Mouse (Mus musculus) heart, embryonic 11.5 days (tissue): ENCODE data around the gene Zfp385b. TPM values are rescaled to one million over a fixed set of nuclear protein-coding genes. Genes with fewer than 3 reads are reported as not detected.

ENCODE experiments used
- ATAC-seq: fragments of 200-750 bp; cut with Nextera tagmentation; replicated peaks from 2 replicates; pipeline ENCODE4 v1.8.0; 2017; ENCODE audit warnings: moderate library complexity; ENCODE audit not compliant: insufficient number of reproducible peaks, low FRiP score, low TSS enrichment
- H3K27ac ChIP-seq: fragments of 300-500 bp; sonication (generic); 2 replicates; pipeline ENCODE4 v1.5.1; 2014; ENCODE audit warnings: mild to moderate bottlenecking, low read depth, low read length
- H3K27me3 ChIP-seq: fragments of 300-500 bp; sonication (generic); 2 replicates; pipeline ENCODE4 v1.6.1; 2014; ENCODE audit warnings: mild to moderate bottlenecking, low read length, mixed read lengths; ENCODE audit not compliant: control insufficient read depth, insufficient read depth
- H3K36me3 ChIP-seq: fragments of 300-500 bp; sonication (generic); 2 replicates; pipeline ENCODE4 v1.6.1; 2014; ENCODE audit warnings: mild to moderate bottlenecking, low read length, moderate library complexity, mixed read lengths; ENCODE audit not compliant: control insufficient read depth, insufficient read depth
- H3K4me1 ChIP-seq: fragments of 300-500 bp; sonication (generic); 2 replicates; pipeline ENCODE4 v1.6.1; 2014; ENCODE audit warnings: low read length; ENCODE audit not compliant: control insufficient read depth, insufficient read depth
- H3K4me2 ChIP-seq: fragments of 300-500 bp; sonication (generic); 2 replicates; pipeline ENCODE4 v1.6.1; 2014; ENCODE audit warnings: mild to moderate bottlenecking, moderate library complexity
- H3K4me3 ChIP-seq: fragments of 300-500 bp; sonication (generic); 2 replicates; pipeline ENCODE4 v1.5.1; 2014; ENCODE audit warnings: low read depth, low read length
- H3K9ac ChIP-seq: fragments of 300-500 bp; sonication (generic); 2 replicates; pipeline ENCODE4 v1.6.1; 2014; ENCODE audit warnings: mild to moderate bottlenecking, low read depth, low read length, moderate library complexity
- H3K9me3 ChIP-seq: fragments of 300-500 bp; sonication (generic); replicated peaks from 2 replicates; pipeline ENCODE4 v1.6.1; 2016; ENCODE audit warnings: low read length; ENCODE audit not compliant: control insufficient read depth
- WGBS: fragments of 180-500 bp; shearing (Covaris S2); extraction: QIAGEN DNeasy Blood & Tissue Kit; methylation state at CpG from one replicate; pipeline ENCODE4 v1.1.7; 2014; ENCODE audit not compliant: insufficient replicate concordance; 5-methylcytosine and 5-hydroxymethylcytosine counted together
- polyA plus RNA-seq: library from polyadenylated mRNA; unstranded; fragments of >200 nt; fragmentation: Nextera tagmentation; extraction: Ambion mirVana; gene quantifications from 2 replicates; pipeline ENCODE4 v1.2.1, GENCODE M21; 2014

Gene Zfp385b
- polyA plus RNA-seq: 3.2 and 3.8 TPM in 2 replicates

DNA sequence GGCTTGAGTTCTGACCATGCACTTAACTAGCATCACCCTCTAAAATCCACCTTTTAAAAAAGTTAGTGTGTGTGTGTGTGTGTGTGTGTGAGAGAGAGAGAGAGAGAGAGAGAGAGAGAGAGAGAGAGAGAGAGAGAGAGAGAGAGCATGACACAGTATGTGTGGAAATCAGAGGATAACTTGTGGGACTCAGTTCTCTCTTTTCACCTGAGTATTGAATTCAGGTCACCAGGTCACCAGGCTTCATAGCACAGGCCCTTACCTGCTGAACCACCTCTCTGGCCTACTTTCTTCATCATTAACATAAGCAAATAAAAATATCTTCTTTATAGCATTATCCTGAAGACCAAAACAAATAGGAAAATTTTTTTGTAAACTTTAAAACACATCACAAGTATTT, at the start of gene Zfp385b:
TSS of gene Zfp385b (minus strand) at position 101 of the 400 bp plus-strand sequence.
- H3K4me1 ChIP-seq: peaks cover 2% of the 10 kb centered on the region; the same call in 1 of the 2 replicates
- no peaks in the 10 kb centered on the region for H3K36me3 ChIP-seq
- H3K4me3 ChIP-seq: no peak within 1 kb of the TSS
- ATAC-seq: no peak
- peaks cover 17% of the 10 kb centered on the region for H3K27me3 ChIP-seq
- H3K9ac ChIP-seq: no peak within 1 kb of the TSS
- no peak within 1 kb of the TSS for H3K4me2 ChIP-seq
- no peak within 1 kb of the TSS for H3K27ac ChIP-seq
- H3K9me3 ChIP-seq: no peaks in the 10 kb centered on the region

DNA sequence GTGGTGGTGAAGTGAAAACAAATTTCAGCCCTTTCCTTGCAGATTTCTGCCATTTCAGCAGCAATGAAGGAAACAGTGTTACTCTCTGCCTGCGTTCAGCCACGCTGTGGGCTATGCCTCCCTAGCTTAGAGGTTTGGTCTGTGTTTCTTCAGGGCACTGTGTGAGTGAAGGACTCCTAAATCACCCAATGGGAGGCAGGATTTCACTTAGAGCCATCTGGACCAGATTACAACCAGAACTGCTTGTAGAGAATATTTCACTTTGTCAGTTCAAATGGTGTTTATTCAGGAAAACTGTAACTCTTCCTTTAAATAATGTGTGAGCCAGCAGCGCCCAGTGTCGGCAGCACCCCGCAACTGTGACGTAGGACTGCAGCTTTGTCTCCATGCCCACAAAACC, 44.5 kb upstream of the Zfp385b start:
- Histone ChIP-seq H3K4me1 (no peaks in the 10 kb centered on the region), H3K36me3 (no peaks in the 10 kb centered on the region), H3K4me2 (peak overlapping the region; percentile 7; the same call in 1 of the 2 replicates), H3K27me3 (no peaks in the 10 kb centered on the region), H3K4me3 (no peak overlapping the region), H3K27ac (no peak overlapping the region), H3K9me3 (no peaks in the 10 kb centered on the region), H3K9ac (no peak overlapping the region)
- ATAC-seq: no peak
- WGBS: 78% methylated on average over 6 of the region's 6 CpGs

DNA sequence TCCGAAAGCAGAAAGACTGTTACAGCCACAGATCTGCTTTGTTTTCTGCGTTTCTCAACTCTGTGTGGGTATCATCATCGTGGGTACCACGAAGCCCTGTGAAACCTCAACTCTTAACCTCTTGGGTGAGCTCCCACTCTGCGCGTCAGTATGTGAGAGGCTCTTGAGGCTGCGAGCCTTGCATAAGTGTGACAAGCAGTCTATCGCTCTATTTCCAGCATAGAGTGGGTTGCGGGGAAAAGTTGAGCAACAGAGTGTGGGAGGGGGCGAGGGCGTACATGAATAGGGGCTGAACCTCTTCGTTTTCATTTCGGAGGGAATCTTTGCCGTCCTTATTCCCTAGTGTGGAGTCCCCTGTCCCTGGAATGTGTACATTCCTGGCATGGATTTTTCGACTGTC, 44.1 kb upstream of the Zfp385b start:
- Histone ChIP-seq H3K9me3 (no peaks in the 10 kb centered on the region), H3K9ac (no peak overlapping the region), H3K4me2 (peak overlapping the region; percentile 7; the same call in 1 of the 2 replicates), H3K27me3 (no peaks in the 10 kb centered on the region), H3K36me3 (no peaks in the 10 kb centered on the region), H3K4me1 (no peaks in the 10 kb centered on the region), H3K4me3 (no peak overlapping the region), H3K27ac (no peak overlapping the region)
- no peak for ATAC-seq
- 61% methylated on average over 15 of the region's 15 CpGs for WGBS

DNA sequence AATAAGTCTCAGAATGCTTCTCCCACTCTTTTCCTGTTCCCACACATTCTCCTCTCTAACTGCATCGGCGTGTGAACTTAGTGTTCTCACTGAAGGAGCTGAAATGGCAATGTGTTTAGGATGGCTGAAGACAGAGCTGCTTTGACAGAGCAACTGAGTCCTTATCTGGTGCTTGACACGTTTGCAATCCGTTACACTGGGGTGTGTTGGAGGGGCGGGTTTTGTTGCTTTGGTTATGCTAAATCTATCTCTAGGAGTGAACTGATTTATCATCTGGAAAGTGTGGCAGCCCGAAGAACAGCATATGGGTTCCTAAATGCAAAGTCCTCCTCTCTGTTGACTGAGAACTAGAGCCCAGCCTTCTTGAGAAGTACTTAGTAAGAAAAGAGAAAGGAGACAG, 22.0 kb upstream of the Zfp385b start:
- Histone ChIP-seq H3K36me3 (no peaks in the 10 kb centered on the region), H3K4me3 (no peak overlapping the region), H3K4me2 (no peak overlapping the region), H3K9me3 (no peaks in the 10 kb centered on the region), H3K27me3 (no peaks in the 10 kb centered on the region), H3K9ac (no peak overlapping the region), H3K27ac (no peak overlapping the region), H3K4me1 (no peaks in the 10 kb centered on the region)
- ATAC-seq: no peak
- WGBS: 28% methylated on average over 6 of the region's 6 CpGs

DNA sequence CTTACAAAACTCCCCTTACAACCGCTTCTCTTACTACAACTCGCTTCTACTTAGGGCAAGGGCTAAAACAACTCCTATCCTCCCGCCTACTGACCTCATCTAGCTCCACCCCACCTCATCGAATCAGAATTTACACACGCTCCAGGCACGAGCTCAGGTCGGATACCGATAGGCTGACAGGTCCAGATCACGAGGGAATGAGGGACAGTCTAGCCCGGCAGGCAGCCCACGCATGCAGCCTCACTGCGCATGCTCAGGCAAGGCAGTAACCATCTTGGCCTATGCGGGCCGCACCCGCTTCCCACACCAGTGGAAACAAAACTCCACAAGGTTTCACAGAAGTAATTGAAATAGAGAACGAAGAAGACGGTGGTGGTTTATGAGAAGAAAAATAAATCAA, 20.1 kb upstream of the Zfp385b start:
- no peak overlapping the region for H3K9ac ChIP-seq
- H3K9me3 ChIP-seq: no peaks in the 10 kb centered on the region
- no peak overlapping the region for H3K4me3 ChIP-seq
- no peak overlapping the region for H3K27ac ChIP-seq
- H3K4me1 ChIP-seq: no peaks in the 10 kb centered on the region
- 85% methylated on average over 17 of the region's 17 CpGs for WGBS
- no peaks in the 10 kb centered on the region for H3K36me3 ChIP-seq
- ATAC-seq: no peak
- H3K27me3 ChIP-seq: no peaks in the 10 kb centered on the region
- H3K4me2 ChIP-seq: no peak overlapping the region

DNA sequence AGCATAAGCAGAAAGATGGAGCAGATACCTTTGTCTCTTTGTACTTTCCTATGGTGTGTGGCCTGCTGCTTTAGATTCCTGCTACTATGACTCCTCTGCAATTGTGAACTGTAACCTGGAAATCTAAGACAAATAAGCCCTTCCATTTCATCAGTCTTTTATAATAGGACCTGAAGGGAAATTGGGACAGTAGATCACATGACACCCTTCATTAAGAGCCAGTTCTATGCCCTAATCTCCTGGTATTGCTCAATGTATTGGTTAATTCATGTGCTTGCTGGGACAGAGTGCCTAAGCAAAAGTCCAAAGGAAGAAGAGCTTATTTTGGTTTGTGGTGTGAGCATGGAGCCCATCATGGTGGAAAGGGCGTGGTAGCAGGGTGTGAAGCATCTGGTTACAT, 19.2 kb upstream of the Zfp385b start:
- no peaks in the 10 kb centered on the region for H3K27me3 ChIP-seq
- H3K4me2 ChIP-seq: no peak overlapping the region
- no peak overlapping the region for H3K9ac ChIP-seq
- no peak overlapping the region for H3K27ac ChIP-seq
- no peak overlapping the region for H3K4me3 ChIP-seq
- no peak for ATAC-seq
- no peaks in the 10 kb centered on the region for H3K4me1 ChIP-seq
- H3K36me3 ChIP-seq: no peaks in the 10 kb centered on the region
- WGBS: 76% methylated on average over 1 of the region's 1 CpGs
- no peaks in the 10 kb centered on the region for H3K9me3 ChIP-seq

DNA sequence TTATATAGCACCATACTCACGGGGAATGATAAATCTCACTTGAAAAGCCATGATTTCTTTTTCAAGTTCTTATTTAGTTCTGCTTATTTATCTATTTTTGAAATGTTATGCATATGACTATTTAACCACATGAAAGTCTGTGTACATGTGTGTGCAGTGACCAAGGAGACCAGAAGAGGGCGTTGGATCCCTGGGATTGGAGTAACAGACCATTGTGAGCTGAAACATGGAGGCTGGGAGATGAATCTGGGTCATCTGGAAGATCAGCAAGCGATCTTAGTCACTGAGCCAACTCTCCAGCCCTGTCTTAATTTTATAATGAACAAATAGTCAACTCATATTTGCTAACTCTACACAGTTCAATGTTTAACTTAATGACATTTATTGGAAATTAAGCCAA, 16.3 kb upstream of the Zfp385b start:
- H3K4me3 ChIP-seq: no peak overlapping the region
- H3K4me2 ChIP-seq: no peak overlapping the region
- no peak for ATAC-seq
- H3K4me1 ChIP-seq: no peaks in the 10 kb centered on the region
- 46% methylated on average over 3 of the region's 3 CpGs for WGBS
- H3K27ac ChIP-seq: no peak overlapping the region
- H3K36me3 ChIP-seq: no peaks in the 10 kb centered on the region
- H3K27me3 ChIP-seq: no peaks in the 10 kb centered on the region
- H3K9ac ChIP-seq: no peak overlapping the region
- H3K9me3 ChIP-seq: no peaks in the 10 kb centered on the region

DNA sequence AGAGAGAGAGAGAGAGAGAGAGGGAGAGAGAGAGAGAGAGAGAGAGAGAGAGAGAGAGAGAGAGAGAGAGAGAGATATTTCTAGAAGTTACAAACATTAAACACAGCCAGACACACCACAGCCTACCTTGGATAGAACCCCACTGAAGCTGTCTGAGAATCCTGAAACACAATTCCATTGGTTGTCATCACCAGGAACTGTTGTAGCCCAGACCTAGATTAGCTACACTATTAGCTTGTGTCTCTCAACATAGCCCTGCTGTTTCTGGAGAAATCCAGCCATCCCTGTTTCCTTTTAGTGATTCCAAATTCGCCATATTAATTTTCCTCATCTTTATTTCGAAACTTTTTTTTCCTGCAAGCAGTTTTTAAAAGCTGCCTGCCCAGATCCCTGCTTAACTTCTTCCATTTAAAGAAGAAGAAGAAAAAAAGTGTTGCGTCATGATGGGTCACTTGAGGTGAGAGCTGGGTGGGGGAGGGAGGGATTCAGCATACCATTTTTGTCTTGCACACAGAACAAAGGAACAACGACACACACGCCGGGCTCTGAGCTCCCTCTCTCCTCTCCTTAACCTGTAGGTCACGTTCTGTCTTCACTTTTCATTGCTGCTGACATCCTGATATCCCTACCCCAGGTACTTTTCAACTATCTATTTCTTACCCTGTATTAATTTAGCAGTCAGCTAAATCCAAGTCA, 6.8 kb upstream of the Zfp385b start:
- no peak overlapping the region for H3K27ac ChIP-seq

DNA sequence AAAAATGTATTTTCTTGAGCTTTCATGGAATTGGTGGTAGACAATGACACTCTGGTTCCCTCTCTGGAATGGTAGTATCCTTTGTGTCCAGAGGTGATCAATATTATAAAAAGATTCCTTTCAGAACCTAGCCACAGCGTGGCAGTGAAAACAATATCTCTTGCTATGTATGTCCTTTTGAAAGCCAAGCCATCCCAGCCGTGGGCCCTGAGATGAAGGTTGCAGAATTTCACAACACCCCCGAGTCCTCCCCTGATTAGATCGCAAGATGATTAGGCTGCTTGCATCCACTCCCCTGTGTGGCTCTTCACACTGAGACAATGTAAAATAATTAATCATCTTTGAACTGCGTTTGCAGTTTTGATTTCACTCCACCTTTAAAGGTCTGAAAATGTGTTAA, 3.6 kb upstream of the Zfp385b start:
- Histone ChIP-seq H3K4me1 (no peaks in the 10 kb centered on the region), H3K27me3 (peaks cover 1% of the 10 kb centered on the region; the same call in 1 of the 2 replicates), H3K9me3 (no peaks in the 10 kb centered on the region), H3K4me3 (no peak overlapping the region), H3K9ac (no peak overlapping the region), H3K27ac (no peak overlapping the region), H3K4me2 (no peak overlapping the region), H3K36me3 (no peaks in the 10 kb centered on the region)
- 79% methylated on average over 5 of the region's 5 CpGs for WGBS
- ATAC-seq: no peak

More for the DNA sequence above, 6.8 kb upstream of the Zfp385b start:
- H3K4me3 ChIP-seq: no peak overlapping the region
- H3K9ac ChIP-seq: no peak overlapping the region
- no peaks in the 10 kb centered on the region for H3K9me3 ChIP-seq
- 36% methylated on average over 7 of the region's 7 CpGs for WGBS
- no peak; the same call in 1 of the 2 replicates for ATAC-seq
- H3K4me2 ChIP-seq: no peak overlapping the region
- H3K36me3 ChIP-seq: no peaks in the 10 kb centered on the region
- no peaks in the 10 kb centered on the region for H3K4me1 ChIP-seq
- H3K27me3 ChIP-seq: no peaks in the 10 kb centered on the region
